Mouse (Mus musculus): Measurements from ENCODE around the gene Aagab.

Aagab gene

GRCm38 (mm10) chr9:63647581-63648519 is 45.4 kb downstream of the Aagab start:
- DNase-seq (ENCODE audit: low spot score) = no peak

GRCm38 (mm10) chr9:63648520-63648918 is 46.1 kb downstream of the Aagab start:
- DNase-seq (ENCODE audit: low spot score) = no peak

- peak; percentile 74 for DNase-seq (ENCODE audit: low spot score)
Observed at GRCm38 (mm10) chr9:63649841-63650545, 47.5 kb downstream of the Aagab start.

GRCm38 (mm10) chr9:63650905-63651304 is 48.4 kb downstream of the Aagab start:
- no peak for DNase-seq (ENCODE audit: low spot score)

GRCm38 (mm10) chr9:63651594-63651993 is 49.1 kb downstream of the Aagab start:
- peak; percentile 54 for DNase-seq (ENCODE audit: low spot score)

- DNase-seq (ENCODE audit: low spot score) = peak; percentile 83
Observed at GRCm38 (mm10) chr9:63653666-63654065, 51.2 kb downstream of the Aagab start.

GRCm38 (mm10) chr9:63654575-63654974 is 52.1 kb downstream of the Aagab start:
- DNase-seq (ENCODE audit: low spot score) = no peak

GRCm38 (mm10) chr9:63655092-63655491 is 52.6 kb downstream of the Aagab start:
- DNase-seq (ENCODE audit: low spot score) = no peak

GRCm38 (mm10) chr9:63657167-63657566 is 54.7 kb downstream of the Aagab start:
- DNase-seq (ENCODE audit: low spot score) = no peak

- no peak for DNase-seq (ENCODE audit: low spot score)
Observed at GRCm38 (mm10) chr9:63658436-63658835, 56.0 kb downstream of the Aagab start.

GRCm38 (mm10) chr9:63658970-63659371 is 56.5 kb downstream of the Aagab start:
- DNase-seq (ENCODE audit: low spot score) = no peak

- DNase-seq (ENCODE audit: low spot score) = no peak
Observed at GRCm38 (mm10) chr9:63660061-63660460, 57.6 kb downstream of the Aagab start.

GRCm38 (mm10) chr9:63660691-63661090 is 58.2 kb downstream of the Aagab start:
- DNase-seq (ENCODE audit: low spot score) = no peak

GRCm38 (mm10) chr9:63662759-63663158 is 60.3 kb downstream of the Aagab start:
- DNase-seq (ENCODE audit: low spot score) = no peak

GRCm38 (mm10) chr9:63663222-63663621 is 60.8 kb downstream of the Aagab start:
- no peak for DNase-seq (ENCODE audit: low spot score)

- no peak for DNase-seq (ENCODE audit: low spot score)
Observed at GRCm38 (mm10) chr9:63664300-63664745, 61.9 kb downstream of the Aagab start.

- DNase-seq (ENCODE audit: low spot score) = no peak
Observed at GRCm38 (mm10) chr9:63664792-63665646, 62.6 kb downstream of the Aagab start.

- DNase-seq (ENCODE audit: low spot score) = peak; percentile 69
Observed at GRCm38 (mm10) chr9:63666612-63667372, 64.3 kb downstream of the Aagab start.

- DNase-seq (ENCODE audit: low spot score) = peak; percentile 62
Observed at GRCm38 (mm10) chr9:63667373-63667724, 64.9 kb downstream of the Aagab start.

GRCm38 (mm10) chr9:63668621-63669020 is 66.2 kb downstream of the Aagab start:
- no peak for DNase-seq (ENCODE audit: low spot score)

GRCm38 (mm10) chr9:63669816-63670215 is 67.4 kb downstream of the Aagab start:
- DNase-seq (ENCODE audit: low spot score) = no peak

Measured in testis, postnatal 10 days (tissue).